Mouse (Mus musculus) bone marrow, adult 2 months (tissue): ENCODE data around the gene Fam184b.

Experiments
- CTCF ChIP-seq: fragments of 200-500 bp; IDR thresholded peaks from 2 replicates; pipeline ENCODE4 v1.5.1; 2011; ENCODE audit warnings: low read length, control low read depth; ENCODE audit not compliant: control insufficient read depth, insufficient read depth
- POLR2A ChIP-seq: fragments of 200-500 bp; IDR thresholded peaks from 2 replicates; pipeline ENCODE4 v1.6.1; 2011; ENCODE audit warnings: low read depth, mild to moderate bottlenecking, control low read depth, low read length, borderline replicate concordance; ENCODE audit not compliant: control insufficient read depth

GRCm38 (mm10) chr5:45493191-45494092 lies 146.0 kb downstream of the Fam184b start, which contains the start of gene Lap3:
- TF ChIP-seq CTCF (no peak), POLR2A (peak; percentile 80; the same call in 1 of the 2 replicates)
